ENCODE assay signal across 19 mouse cellular contexts in genomic region chr1:80624552-80624951, GRCm38 (mm10).
DNase-seq lines count a peak whose midpoint lies in the region; ATAC-seq and TF ChIP-seq lines count a peak whose summit lies in the region.
"Had no signal": no experiment of that assay in that cellular context is flagged by ENCODE, and none has a peak within 500 bp of the region (broad histone marks: within the 10 kb centered on the region; RNA-seq: fewer than 3 reads in every experiment).

No protein-coding gene starts in this region.

- no peak overlapping the region for H3K27ac ChIP-seq in hindbrain, embryonic 11.5 days (ENCODE audit: low read depth, low read length)
- no peak overlapping the region for H3K27ac ChIP-seq in hindbrain, postnatal 0 days
- H3K27ac ChIP-seq in neural tube, embryonic 14.5 days (ENCODE audit: low read depth, low read length), result no peak overlapping the region
- H3K27ac ChIP-seq: embryonic facial prominence, embryonic 10.5 days; embryonic facial prominence, embryonic 12.5 days; forebrain, embryonic 13.5 days; forebrain, embryonic 15.5 days had no signal

- no peak for TF ChIP-seq POLR2A in brain, embryonic 14.5 days (IDR thresholded peaks at IDR 0.05; ENCODE audit: borderline replicate concordance, extremely low read depth, insufficient read depth, insufficient read length, poor library complexity, severe bottlenecking)

- no peaks in the 10 kb centered on the region for H3K27me3 ChIP-seq in hindbrain, embryonic 11.5 days (ENCODE audit: control insufficient read depth, insufficient read depth, low read length)
- H3K27me3 ChIP-seq in hindbrain, postnatal 0 days (ENCODE audit: insufficient read depth, low read length), result no peaks in the 10 kb centered on the region
- no peaks in the 10 kb centered on the region for H3K27me3 ChIP-seq in neural tube, embryonic 14.5 days (ENCODE audit: control insufficient read depth, insufficient read depth, low read length)
- H3K27me3 ChIP-seq: embryonic facial prominence, embryonic 12.5 days; forebrain, embryonic 13.5 days; forebrain, embryonic 15.5 days had no signal

- no peak for DNase-seq in hindbrain, embryonic 11.5 days (ENCODE audit: low spot score)
- DNase-seq in hindbrain, postnatal 0 days (ENCODE audit: low spot score), result no peak
- no peak for DNase-seq in neural tube, embryonic 10.5 days (ENCODE audit: extremely low spot score, low spot score)
- DNase-seq in brain, embryonic 14.5 days (ENCODE audit: low read depth), result peak; percentile 41
- peak; percentile 82 for DNase-seq in retina, postnatal 1 day
- no peak for DNase-seq in frontal cortex, adult 2 months (ENCODE audit: extremely low spot score in 1 of 2, low spot score in 1 of 2)
- DNase-seq: adrenal gland, adult 2 months; adrenal gland, postnatal 10 days; adrenal gland, postnatal 25 days; cerebellum, adult 11-12 months; cerebellum, adult 2 months; cerebellum, adult 9-10 months; cerebellum, postnatal 10 days; cerebellum, postnatal 25 days had no signal

- no peaks in the 10 kb centered on the region for H3K36me3 ChIP-seq in hindbrain, embryonic 11.5 days (ENCODE audit: control insufficient read depth, insufficient read depth, low read length)
- H3K36me3 ChIP-seq in hindbrain, postnatal 0 days (ENCODE audit: insufficient read depth, low read length), result no peaks in the 10 kb centered on the region
- H3K36me3 ChIP-seq in neural tube, embryonic 14.5 days (ENCODE audit: control insufficient read depth, insufficient read depth, low read length), result no peaks in the 10 kb centered on the region
- H3K36me3 ChIP-seq: embryonic facial prominence, embryonic 10.5 days; embryonic facial prominence, embryonic 12.5 days; forebrain, embryonic 15.5 days had no signal

- ATAC-seq in hindbrain, embryonic 11.5 days (ENCODE audit: low FRiP score), result 0 out of 2 replicates have a peak, but pooled peaks have one; percentile 56
- ATAC-seq in hindbrain, postnatal 0 days, result no peak
- ATAC-seq in neural tube, embryonic 14.5 days (ENCODE audit: low read depth), result 0 out of 2 replicates have a peak, but pooled peaks have one; percentile 60
- ATAC-seq: forebrain, embryonic 13.5 days; forebrain, embryonic 15.5 days had no signal

- H3K4me3 ChIP-seq in hindbrain, embryonic 11.5 days (ENCODE audit: low read depth, low read length), result no peak overlapping the region
- no peak overlapping the region for H3K4me3 ChIP-seq in hindbrain, postnatal 0 days (ENCODE audit: low read length)
- no peak overlapping the region for H3K4me3 ChIP-seq in neural tube, embryonic 14.5 days (ENCODE audit: low read depth, low read length)
- H3K4me3 ChIP-seq: embryonic facial prominence, embryonic 10.5 days; embryonic facial prominence, embryonic 12.5 days; forebrain, embryonic 13.5 days; forebrain, embryonic 15.5 days had no signal

- no peaks in the 10 kb centered on the region for H3K9me3 ChIP-seq in hindbrain, embryonic 11.5 days (ENCODE audit: control insufficient read depth, low read length)
- H3K9me3 ChIP-seq in hindbrain, postnatal 0 days (ENCODE audit: low read length), result no peaks in the 10 kb centered on the region
- H3K9me3 ChIP-seq in neural tube, embryonic 14.5 days (ENCODE audit: control insufficient read depth, low read length), result no peaks in the 10 kb centered on the region
- H3K9me3 ChIP-seq: embryonic facial prominence, embryonic 10.5 days; embryonic facial prominence, embryonic 12.5 days; forebrain, embryonic 13.5 days; forebrain, embryonic 15.5 days had no signal

- WGBS in hindbrain, embryonic 11.5 days, result 61% methylated on average over 4 of the region's 4 CpGs
- WGBS in hindbrain, postnatal 0 days, result 44% methylated on average over 4 of the region's 4 CpGs
- WGBS in neural tube, embryonic 14.5 days, result 31% methylated on average over 4 of the region's 4 CpGs

- TF ChIP-seq CTCF in hindbrain, postnatal 0 days (IDR thresholded peaks at IDR 0.05; ENCODE audit: low read depth), result no peak
- TF ChIP-seq CTCF in brain, embryonic 14.5 days (IDR thresholded peaks at IDR 0.05; ENCODE audit: borderline replicate concordance, extremely low read depth, insufficient read depth, insufficient read length), result no peak

- H3K9ac ChIP-seq in hindbrain, embryonic 11.5 days (ENCODE audit: low read depth, low read length), result no peak overlapping the region
- H3K9ac ChIP-seq in hindbrain, postnatal 0 days (replicated peaks; ENCODE audit: low read length), result no peak overlapping the region
- H3K9ac ChIP-seq in neural tube, embryonic 14.5 days (replicated peaks; ENCODE audit: low read depth, low read length), result no peak overlapping the region
- H3K9ac ChIP-seq: embryonic facial prominence, embryonic 12.5 days; forebrain, embryonic 13.5 days; forebrain, embryonic 15.5 days had no signal

- H3K4me1 ChIP-seq in hindbrain, embryonic 11.5 days (replicated peaks; ENCODE audit: control insufficient read depth, insufficient read depth, low read length), result no peaks in the 10 kb centered on the region
- no peaks in the 10 kb centered on the region for H3K4me1 ChIP-seq in hindbrain, postnatal 0 days (ENCODE audit: insufficient read depth, low read length)
- H3K4me1 ChIP-seq in neural tube, embryonic 14.5 days (ENCODE audit: control insufficient read depth, insufficient read depth, low read length), result no peaks in the 10 kb centered on the region
- H3K4me1 ChIP-seq: embryonic facial prominence, embryonic 10.5 days; embryonic facial prominence, embryonic 12.5 days; forebrain, embryonic 13.5 days; forebrain, embryonic 15.5 days had no signal

- H3K4me2 ChIP-seq in hindbrain, embryonic 11.5 days (replicated peaks; ENCODE audit: low read depth, low read length), result no peak overlapping the region
- H3K4me2 ChIP-seq in hindbrain, postnatal 0 days (ENCODE audit: low read depth, low read length), result no peak overlapping the region
- H3K4me2 ChIP-seq in neural tube, embryonic 14.5 days (ENCODE audit: low read depth, low read length), result no peak overlapping the region
- H3K4me2 ChIP-seq: embryonic facial prominence, embryonic 12.5 days; forebrain, embryonic 13.5 days; forebrain, embryonic 15.5 days had no signal

Comparison
In these comparisons a context has a peak if more than half of its experiments do, and no peak if none do; other contexts are left out.
1. DNase-seq: peak in brain, embryonic 14.5 days (single experiment) and retina, postnatal 1 day (single experiment); none in hindbrain, embryonic 11.5 days (single experiment), hindbrain, postnatal 0 days (single experiment), neural tube, embryonic 10.5 days (single experiment) and frontal cortex, adult 2 months (0 of 2).